In the genomic region with DNA sequence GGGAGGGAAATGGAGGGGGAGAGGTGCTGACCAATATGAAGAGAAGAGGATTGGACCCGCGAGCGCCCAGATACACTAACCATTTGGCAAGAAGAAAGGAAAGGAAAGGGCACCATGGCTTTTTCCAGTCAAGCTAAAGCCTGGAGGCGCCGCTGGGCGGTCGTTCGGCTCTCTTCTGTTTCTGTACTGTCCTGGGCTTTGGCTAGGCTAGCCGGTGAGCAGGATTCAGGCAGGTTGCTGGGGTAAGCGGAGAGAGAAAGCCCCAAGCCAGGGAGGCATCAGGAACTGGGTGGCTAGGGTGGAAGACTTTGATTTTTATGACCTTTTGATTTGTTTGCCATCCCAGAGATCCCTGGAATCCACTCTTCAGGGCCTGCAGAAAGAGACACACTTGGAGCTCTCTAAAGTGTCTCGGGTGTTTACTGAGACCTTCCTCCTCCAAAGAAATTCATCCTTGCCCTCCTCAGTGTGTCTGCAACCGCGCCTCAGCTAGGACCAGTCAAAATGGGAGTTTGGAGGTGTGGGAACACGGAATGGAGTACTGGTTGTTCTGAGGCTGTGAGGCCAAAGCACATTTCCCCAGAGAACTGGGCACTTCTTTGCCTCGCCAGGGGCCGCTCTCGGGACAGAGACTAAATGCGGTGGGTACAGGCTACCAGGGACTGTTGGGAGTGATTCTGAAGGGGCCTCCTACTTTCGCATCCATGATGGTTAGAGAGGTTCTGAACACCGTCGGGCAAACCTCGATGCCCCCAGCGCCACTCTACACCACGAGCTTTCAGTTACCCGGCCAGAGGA, we compare ENCODE assay signal across 10 mouse cellular contexts. TPM values are rescaled to one million over a fixed set of nuclear protein-coding genes. Genes with fewer than 3 reads are reported as not detected.
DNase-seq lines count a peak whose midpoint lies in the region; ATAC-seq and TF ChIP-seq lines count a peak whose summit lies in the region.
"Had no signal": no experiment of that assay in that cellular context is flagged by ENCODE, and none has a peak within 500 bp of the region (broad histone marks: within the 10 kb centered on the region; RNA-seq: fewer than 3 reads in every experiment).

No protein-coding gene starts in this region.

- TF ChIP-seq CTCF in intestine, postnatal 0 days (IDR thresholded peaks at IDR 0.05; ENCODE audit: low read depth), result peak; percentile 26; the same call in 1 of the 2 replicates

- no peak overlapping the region for H3K27ac ChIP-seq in intestine, postnatal 0 days (ENCODE audit: low read depth, low read length)
- H3K27ac ChIP-seq in intestine, embryonic 16.5 days (ENCODE audit: low read length), result no peak overlapping the region
- H3K27ac ChIP-seq in hindbrain, embryonic 15.5 days (replicated peaks), result peak overlapping the region; percentile 27; the same call in 1 of the 2 replicates
- no peak overlapping the region for H3K27ac ChIP-seq in neural tube, embryonic 12.5 days
- H3K27ac ChIP-seq: liver, embryonic 15.5 days had no signal

- no peak overlapping the region for H3K9ac ChIP-seq in intestine, postnatal 0 days (ENCODE audit: low read depth, low read length)
- H3K9ac ChIP-seq in intestine, embryonic 16.5 days (ENCODE audit: low read depth, low read length), result no peak overlapping the region
- 0 out of 2 replicates have a peak overlapping the region, but pooled peaks have one; percentile 1 for H3K9ac ChIP-seq in hindbrain, embryonic 15.5 days
- peak overlapping the region; percentile 42 for H3K9ac ChIP-seq in neural tube, embryonic 12.5 days
- H3K9ac ChIP-seq: liver, embryonic 15.5 days had no signal

- 0 out of 2 replicates have a peak, but pooled peaks cover 2% of the 10 kb centered on the region for H3K4me1 ChIP-seq in intestine, postnatal 0 days (replicated peaks; ENCODE audit: control insufficient read depth, insufficient read depth, low read length)
- H3K4me1 ChIP-seq in intestine, embryonic 16.5 days (ENCODE audit: control insufficient read depth, insufficient read depth, low read length), result peaks cover 22% of the 10 kb centered on the region
- H3K4me1 ChIP-seq in hindbrain, embryonic 15.5 days (replicated peaks), result peaks cover 33% of the 10 kb centered on the region
- H3K4me1 ChIP-seq in neural tube, embryonic 12.5 days, result peaks cover 61% of the 10 kb centered on the region

- H3K4me3 ChIP-seq in intestine, postnatal 0 days (ENCODE audit: low read depth, low read length), result peak overlapping the region; percentile 16; the same call in 1 of the 2 replicates
- H3K4me3 ChIP-seq in intestine, embryonic 16.5 days (ENCODE audit: low read length), result no peak overlapping the region
- H3K4me3 ChIP-seq in hindbrain, embryonic 15.5 days, result peak overlapping the region; percentile 43
- H3K4me3 ChIP-seq in neural tube, embryonic 12.5 days, result peak overlapping the region; percentile 18
- H3K4me3 ChIP-seq: liver, embryonic 15.5 days had no signal

- no peaks in the 10 kb centered on the region for H3K9me3 ChIP-seq in intestine, postnatal 0 days (ENCODE audit: control insufficient read depth)
- H3K9me3 ChIP-seq in intestine, embryonic 16.5 days (ENCODE audit: control insufficient read depth, low read length), result no peaks in the 10 kb centered on the region
- H3K9me3 ChIP-seq in hindbrain, embryonic 15.5 days, result no peaks in the 10 kb centered on the region
- no peaks in the 10 kb centered on the region for H3K9me3 ChIP-seq in neural tube, embryonic 12.5 days
- H3K9me3 ChIP-seq: liver, embryonic 15.5 days had no signal

- no peak for ATAC-seq in intestine, postnatal 0 days
- ATAC-seq in intestine, embryonic 16.5 days, result no peak
- no peak for ATAC-seq in hindbrain, embryonic 15.5 days (ENCODE audit: low FRiP score, low read depth)
- no peak for ATAC-seq in neural tube, embryonic 12.5 days (ENCODE audit: low FRiP score, low read depth)

- intact Hi-C loops in left cerebral cortex, postnatal 25 days (cut with DNase I), result loop anchor here (5.0 kb wide), 1 partner anchor 410 kb away; no protein-coding TSS in a partner anchor

- no peaks in the 10 kb centered on the region for H3K36me3 ChIP-seq in intestine, postnatal 0 days (ENCODE audit: control insufficient read depth, insufficient read depth)
- H3K36me3 ChIP-seq in intestine, embryonic 16.5 days (ENCODE audit: control insufficient read depth, insufficient read depth, low read length), result no peaks in the 10 kb centered on the region
- H3K36me3 ChIP-seq in hindbrain, embryonic 15.5 days, result no peaks in the 10 kb centered on the region
- H3K36me3 ChIP-seq in neural tube, embryonic 12.5 days, result no peaks in the 10 kb centered on the region
- H3K36me3 ChIP-seq: liver, embryonic 15.5 days had no signal

- DNase-seq in cerebellum, postnatal 14 days, result peak; percentile 70 to 72
- DNase-seq in urinary bladder, postnatal 14 days (ENCODE audit: low spot score), result no peak
- DNase-seq in urinary bladder, adult 18-20 months (ENCODE audit: low spot score in 2 of 2), result no peak
- no peak for DNase-seq in left cerebral cortex, postnatal 25 days (ENCODE audit: low spot score in 2 of 2)
- DNase-seq: heart, postnatal 36 days had no signal

- peak overlapping the region; percentile 17; the same call in 1 of the 2 replicates for H3K4me2 ChIP-seq in intestine, postnatal 0 days (replicated peaks; ENCODE audit: low read depth)
- no peak overlapping the region for H3K4me2 ChIP-seq in intestine, embryonic 16.5 days (ENCODE audit: low read depth, low read length)
- H3K4me2 ChIP-seq in hindbrain, embryonic 15.5 days, result peak overlapping the region; percentile 60
- H3K4me2 ChIP-seq in neural tube, embryonic 12.5 days (replicated peaks), result peak overlapping the region; percentile 72
- H3K4me2 ChIP-seq: liver, embryonic 15.5 days had no signal

- under 1% methylated on average over 25 of the region's 25 CpGs for WGBS in intestine, postnatal 0 days
- 2% methylated on average over 25 of the region's 25 CpGs for WGBS in intestine, embryonic 16.5 days
- 7% methylated on average over 25 of the region's 25 CpGs for WGBS in hindbrain, embryonic 15.5 days
- WGBS in neural tube, embryonic 12.5 days, result 3% methylated on average over 25 of the region's 25 CpGs

- peaks cover 99% of the 10 kb centered on the region for H3K27me3 ChIP-seq in intestine, postnatal 0 days (replicated peaks; ENCODE audit: control insufficient read depth, insufficient read depth, low read length)
- peaks cover 85% of the 10 kb centered on the region for H3K27me3 ChIP-seq in intestine, embryonic 16.5 days (replicated peaks; ENCODE audit: control insufficient read depth, insufficient read depth, low read length)
- peaks cover 58% of the 10 kb centered on the region for H3K27me3 ChIP-seq in hindbrain, embryonic 15.5 days
- H3K27me3 ChIP-seq in neural tube, embryonic 12.5 days (replicated peaks), result peaks cover 83% of the 10 kb centered on the region

RNA-seq across cellular contexts. Expression of a gene that starts 3.3 kb away (rescaled TPM):
- 0.43 and 0.51 TPM in 2 replicates for polyA plus RNA-seq in intestine, postnatal 0 days (2015; fragmentation: Nextera tagmentation; extraction: Ambion mirVana)
- polyA plus RNA-seq in intestine, embryonic 16.5 days (2015; fragmentation: Nextera tagmentation; extraction: Ambion mirVana), result 1.2 and 1.8 TPM in 2 replicates
- polyA plus RNA-seq in hindbrain, embryonic 15.5 days (2015; fragmentation: Nextera tagmentation; extraction: Ambion mirVana), result 32.6 and 42.3 TPM in 2 replicates
- polyA plus RNA-seq in neural tube, embryonic 12.5 days (2016; fragmentation: Nextera tagmentation; extraction: Ambion mirVana), result 23.8 and 25.7 TPM in 2 replicates
- 1 to 10 TPM; 8.4 to 8.5 TPM for total RNA-seq in left cerebral cortex, postnatal 25 days (2021)
- total RNA-seq: heart, postnatal 36 days had no signal
- polyA plus RNA-seq: liver, embryonic 15.5 days had no signal

Comparison
In these comparisons a context has a peak if more than half of its experiments do, and no peak if none do; other contexts are left out.
1. H3K9ac ChIP-seq: peak in hindbrain, embryonic 15.5 days (single experiment) and neural tube, embryonic 12.5 days (single experiment); none in intestine, postnatal 0 days (single experiment) and intestine, embryonic 16.5 days (single experiment).
2. DNase-seq: peak in cerebellum, postnatal 14 days (2 of 2); none in urinary bladder, postnatal 14 days (single experiment), urinary bladder, adult 18-20 months (0 of 2) and left cerebral cortex, postnatal 25 days (0 of 2).